Mouse (Mus musculus) MEL-GATA-1-ER (cell line): ENCODE results near the gene Sdhaf1.
A peak's percentile ranks its signal among the peaks of the same experiment; 100 is the strongest.

ENCODE experiments used
- DNase-seq: peaks from one replicate; pipeline ENCODE4 v3.0.0-alpha.2; 2012; ENCODE audit warnings: low read depth; ENCODE audit errors: extremely low read depth

Sdhaf1 gene

DNA sequence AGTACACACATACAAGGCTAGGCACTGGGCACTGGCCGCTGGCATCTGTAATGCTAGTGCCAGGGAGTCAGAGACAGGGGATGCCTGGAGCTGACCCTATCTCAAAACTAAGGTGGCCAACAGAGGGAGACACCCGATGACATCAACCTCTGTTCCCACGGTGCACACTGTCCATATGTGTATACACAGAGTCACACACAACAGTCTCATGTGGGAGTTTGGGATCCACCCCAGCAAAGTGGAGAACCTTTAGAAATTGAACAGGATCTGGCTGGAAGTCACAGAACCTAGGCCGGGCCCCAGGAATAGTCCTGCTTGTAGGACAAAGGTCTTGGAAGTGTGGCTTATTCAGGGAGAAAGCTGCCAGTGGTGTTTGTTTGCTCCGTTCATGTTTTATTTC is 29.4 kb downstream of the Sdhaf1 start:
- no peak for DNase-seq

DNA sequence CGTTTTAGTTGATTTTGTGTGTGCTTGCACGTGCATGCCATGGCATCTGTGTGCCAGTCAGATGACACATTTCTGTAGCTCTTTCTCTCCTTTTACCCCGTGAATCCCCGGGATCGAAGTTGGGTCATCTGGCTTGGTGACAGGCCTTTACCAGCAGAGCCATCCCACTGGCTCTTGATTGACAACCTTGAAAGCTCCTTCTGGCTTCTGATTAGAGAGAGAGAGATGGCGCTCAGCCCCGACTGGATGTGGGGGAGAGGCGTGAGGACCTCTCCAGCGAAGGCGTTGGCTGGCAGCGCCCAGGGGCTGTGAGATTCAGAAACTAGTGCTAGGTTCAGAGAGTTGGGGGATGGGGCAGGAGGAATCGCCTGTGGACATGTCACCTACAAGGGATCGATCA is 29.9 kb downstream of the Sdhaf1 start:
- DNase-seq = no peak

- DNase-seq = no peak
Observed at GRCm38 (mm10) chr7:30291215-30292131, 32.2 kb downstream of the Sdhaf1 start, which contains the start of gene Clip3. Gene Clip3, plus strand, starts transcription at chr7:30291728.

DNA sequence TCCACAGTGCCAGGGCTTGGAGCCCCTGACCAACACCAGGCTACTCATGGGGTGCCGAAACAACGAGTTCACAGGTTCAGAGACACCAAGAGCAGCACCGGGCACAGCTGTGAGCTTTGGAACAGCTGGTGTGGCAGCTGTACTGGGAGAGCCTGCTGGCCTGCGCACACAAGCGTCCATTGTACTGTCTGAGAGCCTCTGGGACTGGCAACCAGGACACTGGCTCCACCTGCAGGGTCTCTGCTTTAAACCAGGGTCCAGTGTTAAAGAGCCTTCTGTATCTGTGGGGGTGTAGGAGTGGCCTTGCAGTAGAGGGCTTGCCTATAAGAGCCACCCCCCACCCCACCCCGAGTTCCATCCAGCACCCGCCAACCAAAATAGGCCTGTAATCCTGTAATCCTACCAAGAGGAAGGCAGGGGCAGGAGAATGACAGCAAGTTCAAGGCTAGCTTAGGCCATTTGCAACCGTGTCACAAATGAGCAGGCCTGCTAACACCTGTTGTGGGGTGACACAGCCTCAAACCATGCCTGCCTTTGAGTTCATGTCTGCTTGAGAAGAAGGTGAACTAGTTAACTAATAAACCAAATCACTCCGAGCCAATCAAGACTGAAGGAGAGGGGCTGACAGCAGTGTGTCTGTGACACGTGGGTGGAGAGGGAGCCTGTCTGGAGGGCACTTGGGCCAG is 33.8 kb downstream of the Sdhaf1 start:
- DNase-seq = no peak

DNA sequence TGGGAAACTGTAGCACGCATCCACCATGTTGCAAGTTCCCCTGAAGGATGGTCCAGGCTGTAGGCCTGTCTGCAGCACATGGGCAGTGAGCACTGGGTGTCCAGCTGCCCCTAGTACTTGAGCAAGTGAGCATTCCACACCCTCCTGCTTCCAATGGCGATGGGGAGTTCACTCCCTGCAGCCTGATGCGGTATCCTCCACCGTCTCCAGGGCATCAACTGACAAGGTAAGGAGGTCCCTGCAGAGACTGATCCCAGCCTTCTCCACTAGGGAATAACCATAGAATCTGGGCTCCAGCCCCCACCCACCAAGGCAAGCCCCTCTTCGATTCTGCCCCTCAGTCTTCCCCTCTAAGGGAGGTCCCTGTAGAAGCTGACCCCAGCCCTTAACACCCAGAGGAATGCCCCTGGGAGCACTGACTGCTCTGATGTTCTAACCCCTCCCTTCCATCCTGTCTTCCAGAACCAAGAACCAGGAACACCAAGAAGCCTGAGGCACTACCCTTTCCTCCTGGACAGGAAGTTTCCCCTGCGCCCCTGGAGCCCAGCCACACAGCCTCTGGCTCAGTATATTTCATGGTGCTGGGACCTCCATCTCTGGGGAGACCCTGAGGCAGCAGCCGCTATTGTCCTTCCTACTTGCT is 34.5 kb downstream of the Sdhaf1 start:
- DNase-seq = no peak

DNA sequence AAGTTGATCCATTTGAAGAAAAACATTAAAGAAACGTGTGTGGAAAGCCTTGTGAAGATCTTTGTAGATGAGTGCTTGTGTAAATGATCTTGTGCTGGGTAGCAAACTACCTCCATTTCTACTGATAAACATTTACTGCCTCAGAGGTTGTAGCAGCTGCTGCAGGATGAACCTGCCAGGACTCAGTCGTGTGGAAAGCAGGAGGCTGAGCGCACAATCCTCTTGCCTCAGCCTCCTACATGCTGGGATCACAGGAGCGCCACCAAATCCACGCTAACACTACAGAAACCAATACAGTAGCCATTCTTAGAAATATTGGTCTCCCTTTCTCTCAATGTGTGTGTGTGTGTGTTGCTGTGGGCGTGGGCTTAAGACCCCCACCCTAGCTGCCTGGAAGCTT is 35.6 kb downstream of the Sdhaf1 start:
- DNase-seq = no peak

- DNase-seq = no peak
Observed at GRCm38 (mm10) chr7:30286701-30287410, 36.8 kb downstream of the Sdhaf1 start.

DNA sequence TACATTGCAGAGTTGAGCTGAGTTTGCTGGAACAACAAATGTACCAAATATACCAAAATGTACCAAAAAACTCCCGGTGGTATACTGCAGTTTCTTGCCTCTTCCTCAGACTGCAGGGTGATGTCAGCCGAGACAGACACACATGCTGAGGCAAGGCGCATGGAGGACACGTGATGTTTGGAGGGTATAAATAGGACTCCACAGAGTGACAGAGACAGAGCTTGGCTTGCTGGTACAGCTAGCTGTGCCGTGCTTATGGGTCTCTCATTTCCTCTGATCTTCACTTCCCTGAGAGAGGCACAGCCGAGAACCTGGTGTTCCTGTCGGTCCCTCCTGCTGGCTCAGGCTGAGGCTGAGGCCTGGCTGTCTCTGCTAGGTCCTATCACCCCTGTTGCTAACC is 41.0 kb downstream of the Sdhaf1 start:
- DNase-seq = no peak

DNA sequence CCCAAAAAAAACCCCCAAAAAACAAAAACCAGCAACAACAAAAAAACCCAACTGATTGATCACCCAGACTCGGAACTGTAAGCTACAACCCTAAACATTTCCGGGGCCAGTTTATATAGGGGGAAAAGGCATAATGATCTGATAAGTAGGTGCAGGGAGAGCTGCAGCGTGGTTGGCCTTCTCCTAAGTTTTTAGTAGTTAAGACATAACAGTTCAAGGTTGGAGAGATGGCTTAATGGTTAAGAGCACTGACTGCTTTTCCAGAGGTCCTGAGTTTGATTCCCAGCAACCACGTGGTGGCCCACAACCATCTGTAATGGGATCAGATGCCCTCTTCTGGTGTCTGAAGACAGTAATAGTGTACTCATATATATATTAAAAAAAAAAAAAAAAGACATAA is 42.2 kb downstream of the Sdhaf1 start:
- DNase-seq = peak; percentile 18

- peak; percentile 73 for DNase-seq
Observed at GRCm38 (mm10) chr7:30280670-30281138, 43.0 kb downstream of the Sdhaf1 start.

DNA sequence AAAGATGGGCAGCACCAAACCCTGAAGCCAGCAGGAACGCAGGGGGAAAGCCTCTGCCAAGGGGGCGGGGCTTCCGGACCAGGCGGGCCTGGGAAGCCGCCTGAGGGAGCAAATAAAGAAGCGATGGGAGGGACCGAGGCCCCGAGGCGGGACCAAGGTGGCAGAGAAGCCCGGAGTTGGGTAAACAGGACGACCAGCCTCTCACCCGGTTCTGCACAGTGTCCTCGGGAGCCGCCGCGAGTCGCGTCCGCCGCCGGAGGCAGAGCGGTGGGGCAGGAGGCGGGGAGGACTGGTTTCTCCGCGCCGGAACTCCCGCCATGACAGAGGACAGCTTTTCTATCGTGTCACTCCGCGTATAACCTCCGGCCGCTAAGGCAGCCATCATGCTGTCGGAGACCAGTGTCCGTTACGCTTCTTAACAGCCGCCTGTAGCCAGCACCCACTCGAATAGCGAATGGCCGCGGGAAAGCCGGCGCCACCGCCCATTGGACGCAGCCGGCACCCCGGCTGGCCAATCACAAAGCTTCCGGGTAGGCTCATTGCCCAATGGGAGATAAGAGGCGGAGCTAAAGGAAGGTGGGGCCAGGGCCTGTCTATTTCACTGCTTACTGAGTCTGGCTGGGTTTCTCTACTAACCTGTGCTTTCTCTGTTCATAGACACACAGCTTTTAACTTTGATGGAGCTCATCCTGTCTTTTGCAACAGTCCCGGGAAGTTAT is 43.6 kb downstream of the Sdhaf1 start, which contains the start of the genes Thap8 and Wdr62:
Gene Thap8 (plus strand): TSS at position 144 of the 719 bp plus-strand sequence.
Gene Wdr62 (minus strand): TSS at position 469 of the 719 bp plus-strand sequence.
- peak; percentile 84 for DNase-seq

- no peak for DNase-seq
Observed at GRCm38 (mm10) chr7:30279536-30279935, 44.2 kb downstream of the Sdhaf1 start.

- DNase-seq = no peak
Observed at GRCm38 (mm10) chr7:30278911-30279310, 44.8 kb downstream of the Sdhaf1 start.

GRCm38 (mm10) chr7:30274383-30274782 is 49.3 kb downstream of the Sdhaf1 start:
- DNase-seq = no peak
